In genomic region chr8:71741687-71742114, GRCm38 (mm10) we compare ENCODE assay signal across 9 mouse cellular contexts. TPM values are rescaled to one million over a fixed set of nuclear protein-coding genes. Genes with fewer than 3 reads are reported as not detected.
DNase-seq lines count a peak whose midpoint lies in the region; ATAC-seq and TF ChIP-seq lines count a peak whose summit lies in the region.
"Had no signal": no experiment of that assay in that cellular context is flagged by ENCODE, and none has a peak within 500 bp of the region (broad histone marks: within the 10 kb centered on the region; RNA-seq: fewer than 3 reads in every experiment).

No protein-coding gene starts in this region.

- no peaks in the 10 kb centered on the region for H3K36me3 ChIP-seq in heart, postnatal 0 days (replicated peaks; ENCODE audit: control insufficient read depth, insufficient read depth, low read length)
- H3K36me3 ChIP-seq in heart, adult 2 months (ENCODE audit: control insufficient read depth, insufficient read depth, low read length): no peaks in the 10 kb centered on the region
- no peaks in the 10 kb centered on the region for H3K36me3 ChIP-seq in forebrain, embryonic 12.5 days (replicated peaks)
- H3K36me3 ChIP-seq in limb, embryonic 10.5 days: no peaks in the 10 kb centered on the region
- H3K36me3 ChIP-seq in midbrain, embryonic 10.5 days: no peaks in the 10 kb centered on the region

- no peak overlapping the region for H3K9ac ChIP-seq in heart, postnatal 0 days (replicated peaks; ENCODE audit: low read depth, low read length)
- no peak overlapping the region for H3K9ac ChIP-seq in heart, adult 2 months (ENCODE audit: low read depth, low read length)
- no peak overlapping the region for H3K9ac ChIP-seq in forebrain, embryonic 12.5 days

- peak overlapping the region; percentile 6; the same call in 1 of the 2 replicates for H3K4me3 ChIP-seq in heart, postnatal 0 days (ENCODE audit: low read depth, low read length)
- H3K4me3 ChIP-seq in heart, adult 2 months: no peak overlapping the region
- H3K4me3 ChIP-seq in forebrain, embryonic 12.5 days (replicated peaks): peak overlapping the region; percentile 16
- H3K4me3 ChIP-seq in limb, embryonic 10.5 days: peak overlapping the region; percentile 9; the same call in 1 of the 2 replicates
- H3K4me3 ChIP-seq in midbrain, embryonic 10.5 days: peak overlapping the region; percentile 43
- H3K4me3 ChIP-seq in layer of hippocampus, adult 2 months: no peak overlapping the region

- H3K4me2 ChIP-seq in heart, postnatal 0 days (ENCODE audit: low read depth, low read length): peak overlapping the region; percentile 40
- peak overlapping the region; percentile 47 for H3K4me2 ChIP-seq in forebrain, embryonic 12.5 days

- TF ChIP-seq POLR2A in heart, adult 2 months (IDR thresholded peaks at IDR 0.05; ENCODE audit: insufficient read depth, low read depth, low read length): no peak

- H3K79me2 ChIP-seq in heart, adult 2 months (replicated peaks; ENCODE audit: control insufficient read depth, insufficient read depth, low read length): no peaks in the 10 kb centered on the region

- H3K9me3 ChIP-seq in heart, postnatal 0 days (replicated peaks; ENCODE audit: control insufficient read depth, low read length): no peaks in the 10 kb centered on the region
- no peaks in the 10 kb centered on the region for H3K9me3 ChIP-seq in forebrain, embryonic 12.5 days
- no peaks in the 10 kb centered on the region for H3K9me3 ChIP-seq in limb, embryonic 10.5 days (replicated peaks)
- no peaks in the 10 kb centered on the region for H3K9me3 ChIP-seq in midbrain, embryonic 10.5 days (replicated peaks)

- WGBS in heart, postnatal 0 days: 8% methylated on average over 19 of the region's 19 CpGs
- WGBS in heart, adult 2 months: 7% methylated on average over 19 of the region's 19 CpGs
- 3% methylated on average over 19 of the region's 19 CpGs for WGBS in forebrain, embryonic 12.5 days
- WGBS in limb, embryonic 10.5 days: 7% methylated on average over 19 of the region's 19 CpGs
- WGBS in midbrain, embryonic 10.5 days: 5% methylated on average over 19 of the region's 19 CpGs

- ATAC-seq in heart, postnatal 0 days (ENCODE audit: insufficient read depth, low read depth): no peak
- ATAC-seq in forebrain, embryonic 12.5 days (ENCODE audit: low FRiP score): peak; percentile 71
- ATAC-seq: Patski had no signal

- H3K27ac ChIP-seq in heart, postnatal 0 days (ENCODE audit: low read depth): no peak overlapping the region
- no peak overlapping the region for H3K27ac ChIP-seq in heart, adult 2 months
- no peak overlapping the region for H3K27ac ChIP-seq in forebrain, embryonic 12.5 days
- no peak overlapping the region for H3K27ac ChIP-seq in limb, embryonic 10.5 days
- no peak overlapping the region for H3K27ac ChIP-seq in midbrain, embryonic 10.5 days (replicated peaks)
- H3K27ac ChIP-seq in layer of hippocampus, adult 2 months: no peak overlapping the region

- no peak for TF ChIP-seq EP300 in heart, postnatal 0 days (IDR thresholded peaks at IDR 0.05; ENCODE audit: low read depth)
- TF ChIP-seq EP300 in heart, adult 2 months (IDR thresholded peaks at IDR 0.05; ENCODE audit: insufficient read depth, low read depth, low read length): no peak

- intact Hi-C loops in heart, adult 2 months (cut with DNase I): no loop called here

- no peak for TF ChIP-seq CTCF in heart, postnatal 0 days (IDR thresholded peaks at IDR 0.05; ENCODE audit: low read depth)
- no peak for TF ChIP-seq CTCF in heart, adult 2 months (IDR thresholded peaks at IDR 0.05)
- TF ChIP-seq CTCF in layer of hippocampus, adult 2 months (conservative IDR thresholded peaks at IDR 0.05): no peak

- peaks cover 5% of the 10 kb centered on the region for H3K4me1 ChIP-seq in heart, postnatal 0 days (ENCODE audit: control insufficient read depth, insufficient read depth)
- no peaks in the 10 kb centered on the region for H3K4me1 ChIP-seq in heart, adult 2 months (ENCODE audit: control insufficient read depth, insufficient read depth, low read length)
- peaks cover 9% of the 10 kb centered on the region for H3K4me1 ChIP-seq in forebrain, embryonic 12.5 days
- peaks cover 8% of the 10 kb centered on the region for H3K4me1 ChIP-seq in limb, embryonic 10.5 days
- H3K4me1 ChIP-seq in midbrain, embryonic 10.5 days: peaks cover 9% of the 10 kb centered on the region

- DNase-seq in heart, postnatal 0 days (ENCODE audit: low spot score): no peak
- DNase-seq in heart, adult 2 months: no peak
- DNase-seq in limb, embryonic 10.5 days (ENCODE audit: low spot score): peak; percentile 32
- no peak for DNase-seq in midbrain, embryonic 10.5 days (ENCODE audit: low spot score)
- DNase-seq in layer of hippocampus, adult 2 months (ENCODE audit: low spot score in 2 of 2): no peak
- DNase-seq in frontal cortex, postnatal 14 days (ENCODE audit: low spot score in 2 of 2): no peak
- no peak for DNase-seq in thymus, postnatal 36 days

- no peaks in the 10 kb centered on the region for H3K27me3 ChIP-seq in heart, postnatal 0 days (ENCODE audit: control insufficient read depth, insufficient read depth, low read length)
- H3K27me3 ChIP-seq in heart, adult 2 months (ENCODE audit: control insufficient read depth, insufficient read depth, low read length): no peaks in the 10 kb centered on the region
- peaks cover 8% of the 10 kb centered on the region; the same call in 1 of the 2 replicates for H3K27me3 ChIP-seq in forebrain, embryonic 12.5 days
- H3K27me3 ChIP-seq in limb, embryonic 10.5 days (ENCODE audit: low read depth, poor library complexity, severe bottlenecking): peaks cover 16% of the 10 kb centered on the region; the same call in 1 of the 2 replicates
- peaks cover 14% of the 10 kb centered on the region for H3K27me3 ChIP-seq in midbrain, embryonic 10.5 days (ENCODE audit: low read depth, poor library complexity, severe bottlenecking)
- H3K27me3 ChIP-seq: Patski had no signal

RNA-seq across cellular contexts. Expression of gene Fcho1, which starts 16.2 kb away (rescaled TPM):
- 0.04 and 1.1 TPM in 2 replicates for total RNA-seq in heart, postnatal 0 days (2014; rRNA removed; ENCODE audit: low replicate concordance)
- 0.92 and 1.4 TPM in 2 replicates for polyA plus RNA-seq in heart, postnatal 0 days (2015; fragmentation: Nextera tagmentation; extraction: Ambion mirVana)
- total RNA-seq in heart, adult 2 months (2021): under 1 TPM; 0.23 to 0.64 TPM
- polyA plus RNA-seq in heart, adult 2 months (2012; rRNA removed): 2.7 and 4.5 TPM in 2 replicates
- 38.4 and 38.9 TPM in 2 replicates for polyA plus RNA-seq in forebrain, embryonic 12.5 days (2016; fragmentation: Nextera tagmentation; extraction: Ambion mirVana)
- polyA plus RNA-seq in limb, embryonic 10.5 days (2016; fragmentation: Nextera tagmentation; extraction: Ambion mirVana): 2.2 and 4.3 TPM in 2 replicates
- polyA plus RNA-seq in midbrain, embryonic 10.5 days (2016; fragmentation: Nextera tagmentation; extraction: Ambion mirVana): 17.7 and 25.4 TPM in 2 replicates
- total RNA-seq in layer of hippocampus, adult 2 months (2021): 100 to 1,000 TPM; 101 to 112 TPM

RNA-seq across cellular contexts. Expression of gene B3gnt3, which starts 40.1 kb away (rescaled TPM):
- total RNA-seq in heart, postnatal 0 days (2014; rRNA removed; ENCODE audit: low replicate concordance): 8.7 TPM in 2 replicates
- polyA plus RNA-seq in heart, postnatal 0 days (2015; fragmentation: Nextera tagmentation; extraction: Ambion mirVana): 6.4 TPM in 2 replicates
- total RNA-seq in heart, adult 2 months (2021): 1 to 10 TPM; 6.1 to 6.4 TPM
- 5.4 and 8.6 TPM in 2 replicates for polyA plus RNA-seq in heart, adult 2 months (2012; rRNA removed)
- polyA plus RNA-seq in forebrain, embryonic 12.5 days (2016; fragmentation: Nextera tagmentation; extraction: Ambion mirVana): 0.36 and 0.72 TPM in 2 replicates
- polyA plus RNA-seq in limb, embryonic 10.5 days (2016; fragmentation: Nextera tagmentation; extraction: Ambion mirVana): 0.67 and 1.2 TPM in 2 replicates
- 0.67 and 0.89 TPM in 2 replicates for polyA plus RNA-seq in midbrain, embryonic 10.5 days (2016; fragmentation: Nextera tagmentation; extraction: Ambion mirVana)
- under 1 TPM; 0.72 to 0.81 TPM for total RNA-seq in layer of hippocampus, adult 2 months (2021)

RNA-seq across cellular contexts. Expression of gene Insl3, which starts 52.7 kb away (rescaled TPM):
- not detected in 2 replicates for total RNA-seq in heart, postnatal 0 days (2014; rRNA removed; ENCODE audit: low replicate concordance)
- 1.5 and 2.4 TPM in 2 replicates for polyA plus RNA-seq in heart, postnatal 0 days (2015; fragmentation: Nextera tagmentation; extraction: Ambion mirVana)
- 1 to 10 TPM; 4.0 to 4.1 TPM for total RNA-seq in heart, adult 2 months (2021)
- 16.3 and 19.3 TPM in 2 replicates for polyA plus RNA-seq in heart, adult 2 months (2012; rRNA removed)
- polyA plus RNA-seq in forebrain, embryonic 12.5 days (2016; fragmentation: Nextera tagmentation; extraction: Ambion mirVana): not detected in 2 replicates
- polyA plus RNA-seq in limb, embryonic 10.5 days (2016; fragmentation: Nextera tagmentation; extraction: Ambion mirVana): 0.53 and 0.76 TPM in 2 replicates
- 0.30 and 0.37 TPM in 2 replicates for polyA plus RNA-seq in midbrain, embryonic 10.5 days (2016; fragmentation: Nextera tagmentation; extraction: Ambion mirVana)
- 1 to 10 TPM in 1 of 2 experiments, not detected in 1; 2.1 TPM for total RNA-seq in layer of hippocampus, adult 2 months (2021)

Comparison
In these comparisons a context has a peak if more than half of its experiments do, and no peak if none do; other contexts are left out.
1. H3K4me3 ChIP-seq: peak in heart, postnatal 0 days (single experiment), forebrain, embryonic 12.5 days (single experiment), limb, embryonic 10.5 days (single experiment) and midbrain, embryonic 10.5 days (single experiment); none in heart, adult 2 months (single experiment) and layer of hippocampus, adult 2 months (single experiment).